8 mouse cellular contexts compared by ENCODE assay signal in genomic region chr12:84206525-84206924, GRCm38 (mm10). TPM values are rescaled to one million over a fixed set of nuclear protein-coding genes. Genes with fewer than 3 reads are reported as not detected.
DNase-seq lines count a peak whose midpoint lies in the region; ATAC-seq and TF ChIP-seq lines count a peak whose summit lies in the region.

No protein-coding gene starts in this region.

- no peak for ATAC-seq in heart, embryonic 15.5 days (replicated peaks; ENCODE audit: insufficient number of reproducible peaks, insufficient read depth, low FRiP score, low read depth)

- peaks cover 80% of the 10 kb centered on the region for H3K4me1 ChIP-seq in heart, embryonic 15.5 days (replicated peaks)
- peaks cover 35% of the 10 kb centered on the region for H3K4me1 ChIP-seq in liver, adult 2 months (ENCODE audit: control insufficient read depth, insufficient read depth, low read length)

- H3K9ac ChIP-seq in heart, embryonic 15.5 days: no peak overlapping the region
- H3K9ac ChIP-seq in liver, adult 2 months (ENCODE audit: low read depth, low read length): no peak overlapping the region

- no peaks in the 10 kb centered on the region for H3K27me3 ChIP-seq in heart, embryonic 15.5 days
- no peaks in the 10 kb centered on the region for H3K27me3 ChIP-seq in liver, adult 2 months (ENCODE audit: control insufficient read depth, insufficient read depth, low read length)

- H3K36me3 ChIP-seq in heart, embryonic 15.5 days: no peaks in the 10 kb centered on the region
- no peaks in the 10 kb centered on the region for H3K36me3 ChIP-seq in liver, adult 2 months (ENCODE audit: control insufficient read depth, insufficient read depth, low read length)

- H3K4me2 ChIP-seq in heart, embryonic 15.5 days: no peak overlapping the region

- peaks cover 51% of the 10 kb centered on the region for H3K79me2 ChIP-seq in liver, adult 2 months (ENCODE audit: control insufficient read depth, insufficient read depth, low read length)

- H3K9me3 ChIP-seq in heart, embryonic 15.5 days (replicated peaks): no peaks in the 10 kb centered on the region

- TF ChIP-seq CTCF in liver, adult 2 months (IDR thresholded peaks at IDR 0.05; ENCODE audit: low read depth, low read length): no peak

- 28% methylated on average over 7 of the region's 7 CpGs for WGBS in heart, embryonic 15.5 days
- WGBS in liver, adult 2 months: 22% methylated on average over 7 of the region's 7 CpGs

- no peak overlapping the region for H3K4me3 ChIP-seq in heart, embryonic 15.5 days
- H3K4me3 ChIP-seq in liver, adult 2 months (ENCODE audit: insufficient read depth, low read depth, low read length): no peak overlapping the region

- no peak for TF ChIP-seq POLR2A in liver, adult 2 months (IDR thresholded peaks at IDR 0.05; ENCODE audit: extremely low read depth, insufficient read depth, low read length)

- H3K27ac ChIP-seq in heart, embryonic 15.5 days: peak overlapping the region; percentile 53
- no peak overlapping the region for H3K27ac ChIP-seq in liver, adult 2 months (replicated peaks; ENCODE audit: insufficient read depth, low read depth, low read length)

- peak; percentile 41 for DNase-seq in spleen, adult 12 weeks (ENCODE audit: low spot score)
- DNase-seq in spleen, postnatal 14 days (ENCODE audit: low spot score in 2 of 2): no peak
- DNase-seq in liver, adult 2 months (ENCODE audit: extremely low read depth, low read depth, low spot score): peak; percentile 80
- peak; percentile 50 for DNase-seq in thymus, postnatal 14 days
- no peak for DNase-seq in retina, postnatal 1 day
- no peak for DNase-seq in adrenal gland, postnatal 14 days
- no peak for DNase-seq in urinary bladder, postnatal 25 days (ENCODE audit: low spot score)

RNA-seq across cellular contexts. Expression of gene Elmsan1, which starts 12.2 kb away (rescaled TPM):
- polyA plus RNA-seq in heart, embryonic 15.5 days (2015; fragmentation: Nextera tagmentation; extraction: Ambion mirVana): 6.0 and 10.0 TPM in 2 replicates
- total RNA-seq in liver, adult 2 months (2014; rRNA removed): 2.3 and 3.2 TPM in 2 replicates
- polyA plus RNA-seq in liver, adult 2 months (2012; rRNA removed): 3.4 and 3.8 TPM in 2 replicates
- total RNA-seq in adrenal gland, postnatal 14 days (2021): 18.7 and 25.7 TPM in 2 replicates

RNA-seq across cellular contexts. Expression of gene Pnma1, which starts 58.2 kb away (rescaled TPM):
- polyA plus RNA-seq in heart, embryonic 15.5 days (2015; fragmentation: Nextera tagmentation; extraction: Ambion mirVana): 0.42 and 0.55 TPM in 2 replicates
- total RNA-seq in liver, adult 2 months (2014; rRNA removed): 0.18 and 0.20 TPM in 2 replicates
- not detected in 2 replicates for polyA plus RNA-seq in liver, adult 2 months (2012; rRNA removed)
- total RNA-seq in adrenal gland, postnatal 14 days (2021): 0.30 and 0.44 TPM in 2 replicates

Comparison
In these comparisons a context has a peak if more than half of its experiments do, and no peak if none do; other contexts are left out.
1. DNase-seq: peak in spleen, adult 12 weeks (single experiment), liver, adult 2 months (single experiment) and thymus, postnatal 14 days (single experiment); none in spleen, postnatal 14 days (0 of 2), retina, postnatal 1 day (single experiment), adrenal gland, postnatal 14 days (single experiment) and urinary bladder, postnatal 25 days (single experiment).